Mouse (Mus musculus): ENCODE measurements around the gene Jkamp.

DNA sequence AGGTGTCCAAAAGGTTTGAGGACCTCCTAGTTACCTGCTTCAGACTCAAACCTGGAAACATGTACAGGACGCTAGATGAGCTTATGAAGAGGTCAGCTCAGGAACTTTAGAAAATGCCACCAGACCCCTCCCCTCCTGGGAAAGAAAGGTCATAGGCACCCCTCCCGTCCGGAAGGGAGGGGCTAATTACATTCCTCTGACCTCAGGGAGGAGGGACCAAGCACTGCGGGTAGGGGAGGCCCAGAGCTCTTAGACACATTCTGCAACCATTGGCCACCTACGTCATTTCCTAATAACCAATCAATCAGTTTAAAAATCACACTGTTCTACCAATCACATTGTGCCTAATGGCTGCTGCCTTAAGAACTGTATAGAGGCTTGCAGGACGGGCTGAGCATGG is 32.8 kb upstream of the Jkamp start:
- TF ChIP-seq POLR2A (IDR thresholded peaks at IDR 0.05; ENCODE audit: control insufficient read depth, low read depth, low read length) (no peak), CTCF (IDR thresholded peaks at IDR 0.05; ENCODE audit: control insufficient read depth, insufficient read depth, insufficient replicate concordance, low read depth, low read length) (no peak)

Data from testis, adult 2 months (tissue).